ENCODE assay signal across 8 mouse cellular contexts in the genomic region with DNA sequence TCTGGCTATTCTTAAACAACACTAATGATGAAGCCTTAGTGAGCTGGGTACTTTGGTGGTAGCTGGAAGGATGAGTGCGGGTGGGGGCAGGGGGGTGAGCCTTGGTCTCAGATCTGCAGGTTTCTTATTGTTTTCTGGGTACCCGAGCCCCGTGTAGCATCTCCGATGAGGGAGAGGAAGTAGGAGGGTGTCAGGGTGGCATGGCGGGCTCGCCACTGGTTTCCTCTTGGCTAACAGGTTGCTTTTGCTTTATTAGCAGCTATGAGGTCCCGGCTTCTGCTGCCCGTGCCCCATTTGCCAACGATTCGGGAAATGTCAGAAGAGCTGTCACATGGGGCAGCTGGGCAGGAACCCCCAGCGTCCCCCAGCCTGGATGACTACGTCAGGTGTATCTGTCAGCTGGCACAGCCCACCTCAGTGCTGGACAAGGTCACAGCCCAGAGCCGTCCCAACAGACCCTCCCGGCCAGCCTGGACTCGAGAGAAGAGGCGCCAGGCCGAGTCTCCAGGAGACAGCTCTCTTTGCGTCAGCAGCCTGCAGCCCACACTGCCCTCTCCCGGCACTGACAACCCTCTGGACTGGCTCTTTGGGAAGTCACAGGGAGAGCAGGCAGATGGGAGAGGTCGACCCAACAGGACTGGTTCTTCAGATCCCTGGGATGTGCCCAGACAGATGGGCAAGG. TPM values are rescaled to one million over a fixed set of nuclear protein-coding genes. Genes with fewer than 3 reads are reported as not detected.
A peak's percentile ranks its signal among the peaks of the same experiment; 100 is the strongest.
DNase-seq lines count a peak whose midpoint lies in the region; ATAC-seq and TF ChIP-seq lines count a peak whose summit lies in the region.

No protein-coding gene starts in this region.

- peak overlapping the region; percentile 45; the same call in 1 of the 2 replicates for H3K27ac ChIP-seq in hindbrain, embryonic 10.5 days
- no peak overlapping the region for H3K27ac ChIP-seq in hindbrain, embryonic 16.5 days (ENCODE audit: low read depth, low read length)
- no peak overlapping the region for H3K27ac ChIP-seq in embryonic facial prominence, embryonic 15.5 days (replicated peaks)
- H3K27ac ChIP-seq in intestine, postnatal 0 days (ENCODE audit: low read depth, low read length): peak overlapping the region; percentile 7; the same call in 1 of the 2 replicates

- H3K9ac ChIP-seq in hindbrain, embryonic 16.5 days (ENCODE audit: low read depth, low read length): no peak overlapping the region
- no peak overlapping the region for H3K9ac ChIP-seq in embryonic facial prominence, embryonic 15.5 days
- no peak overlapping the region for H3K9ac ChIP-seq in intestine, postnatal 0 days (ENCODE audit: low read depth, low read length)

- TF ChIP-seq POLR2A in lung, adult 2 months (IDR thresholded peaks at IDR 0.05; ENCODE audit: borderline replicate concordance, extremely low read depth, low read depth, low read length): peak; percentile 49; the same call in 1 of the 2 replicates

- H3K4me2 ChIP-seq in hindbrain, embryonic 16.5 days (ENCODE audit: low read length): no peak overlapping the region
- H3K4me2 ChIP-seq in embryonic facial prominence, embryonic 15.5 days (replicated peaks): peak overlapping the region; percentile 17
- peak overlapping the region; percentile 35 for H3K4me2 ChIP-seq in intestine, postnatal 0 days (replicated peaks; ENCODE audit: low read depth)

- no peaks in the 10 kb centered on the region for H3K27me3 ChIP-seq in hindbrain, embryonic 10.5 days (ENCODE audit: insufficient read depth, poor library complexity, severe bottlenecking)
- no peaks in the 10 kb centered on the region for H3K27me3 ChIP-seq in hindbrain, embryonic 16.5 days (replicated peaks; ENCODE audit: control insufficient read depth, insufficient read depth, low read length)
- H3K27me3 ChIP-seq in embryonic facial prominence, embryonic 15.5 days: no peaks in the 10 kb centered on the region
- H3K27me3 ChIP-seq in intestine, postnatal 0 days (replicated peaks; ENCODE audit: control insufficient read depth, insufficient read depth, low read length): no peaks in the 10 kb centered on the region

- H3K36me3 ChIP-seq in hindbrain, embryonic 10.5 days: peaks cover 48% of the 10 kb centered on the region
- no peaks in the 10 kb centered on the region for H3K36me3 ChIP-seq in hindbrain, embryonic 16.5 days (ENCODE audit: control insufficient read depth, insufficient read depth, low read length)
- H3K36me3 ChIP-seq in embryonic facial prominence, embryonic 15.5 days: no peaks in the 10 kb centered on the region
- H3K36me3 ChIP-seq in intestine, postnatal 0 days (ENCODE audit: control insufficient read depth, insufficient read depth): peaks cover 10% of the 10 kb centered on the region; the same call in 1 of the 2 replicates

- no peak for DNase-seq in hindbrain, embryonic 10.5 days (ENCODE audit: low spot score)
- peak; percentile 66 for DNase-seq in lung, adult 2 months
- DNase-seq in embryo, embryonic 11 days: no peak
- DNase-seq in frontal cortex, postnatal 36 days (ENCODE audit: low spot score in 2 of 2): no peak
- no peak for DNase-seq in right cerebral cortex, adult 2 months (ENCODE audit: low spot score in 2 of 2)

- H3K4me3 ChIP-seq in hindbrain, embryonic 10.5 days: peak overlapping the region; percentile 12; the same call in 1 of the 2 replicates
- no peak overlapping the region for H3K4me3 ChIP-seq in hindbrain, embryonic 16.5 days (ENCODE audit: low read length)
- peak overlapping the region; percentile 16; the same call in 1 of the 2 replicates for H3K4me3 ChIP-seq in embryonic facial prominence, embryonic 15.5 days (replicated peaks)
- H3K4me3 ChIP-seq in intestine, postnatal 0 days (ENCODE audit: low read depth, low read length): peak overlapping the region; percentile 23
- peak overlapping the region; percentile 80 for H3K4me3 ChIP-seq in lung, adult 2 months (replicated peaks; ENCODE audit: extremely low read depth, low read depth, low read length)

- WGBS in hindbrain, embryonic 10.5 days: 81% methylated on average over 20 of the region's 20 CpGs
- WGBS in hindbrain, embryonic 16.5 days: 77% methylated on average over 20 of the region's 20 CpGs
- 73% methylated on average over 20 of the region's 20 CpGs for WGBS in embryonic facial prominence, embryonic 15.5 days
- 68% methylated on average over 20 of the region's 20 CpGs for WGBS in intestine, postnatal 0 days
- WGBS in lung, adult 2 months: 20% methylated on average over 20 of the region's 20 CpGs

- peaks cover 18% of the 10 kb centered on the region for H3K4me1 ChIP-seq in hindbrain, embryonic 10.5 days (replicated peaks)
- peaks cover 3% of the 10 kb centered on the region for H3K4me1 ChIP-seq in hindbrain, embryonic 16.5 days (ENCODE audit: control insufficient read depth, insufficient read depth, low read depth, low read length)
- H3K4me1 ChIP-seq in embryonic facial prominence, embryonic 15.5 days: peaks cover 4% of the 10 kb centered on the region; the same call in 1 of the 2 replicates
- 0 out of 2 replicates have a peak, but pooled peaks cover 3% of the 10 kb centered on the region for H3K4me1 ChIP-seq in intestine, postnatal 0 days (replicated peaks; ENCODE audit: control insufficient read depth, insufficient read depth, low read length)
- H3K4me1 ChIP-seq in lung, adult 2 months (ENCODE audit: control insufficient read depth, insufficient read depth, low read length): peaks cover 10% of the 10 kb centered on the region

- H3K9me3 ChIP-seq in hindbrain, embryonic 10.5 days: no peaks in the 10 kb centered on the region
- H3K9me3 ChIP-seq in hindbrain, embryonic 16.5 days (ENCODE audit: control insufficient read depth, low read length): no peaks in the 10 kb centered on the region
- no peaks in the 10 kb centered on the region for H3K9me3 ChIP-seq in embryonic facial prominence, embryonic 15.5 days (replicated peaks)
- no peaks in the 10 kb centered on the region for H3K9me3 ChIP-seq in intestine, postnatal 0 days (ENCODE audit: control insufficient read depth)

- TF ChIP-seq CTCF in intestine, postnatal 0 days (IDR thresholded peaks at IDR 0.05; ENCODE audit: low read depth): peak; percentile 70
- TF ChIP-seq CTCF in lung, adult 2 months (IDR thresholded peaks at IDR 0.05; ENCODE audit: insufficient read depth, low read length): peak; percentile 75

- no peak for ATAC-seq in hindbrain, embryonic 16.5 days
- ATAC-seq in embryonic facial prominence, embryonic 15.5 days (ENCODE audit: insufficient number of reproducible peaks, low FRiP score, low TSS enrichment, low read depth): no peak
- 0 out of 2 replicates have a peak, but pooled peaks have one; percentile 5 for ATAC-seq in intestine, postnatal 0 days

RNA-seq across cellular contexts. Expression of a gene that starts 1.2 kb away (rescaled TPM):
- 14.7 and 16.1 TPM in 2 replicates for polyA plus RNA-seq in hindbrain, embryonic 10.5 days (2016; fragmentation: Nextera tagmentation; extraction: Ambion mirVana)
- 11.4 and 17.6 TPM in 2 replicates for polyA plus RNA-seq in hindbrain, embryonic 16.5 days (2015; fragmentation: Nextera tagmentation; extraction: Ambion mirVana)
- 31.0 and 31.8 TPM in 2 replicates for polyA plus RNA-seq in embryonic facial prominence, embryonic 15.5 days (2015; fragmentation: Nextera tagmentation; extraction: Ambion mirVana)
- polyA plus RNA-seq in intestine, postnatal 0 days (2015; fragmentation: Nextera tagmentation; extraction: Ambion mirVana): 11.2 and 13.0 TPM in 2 replicates
- polyA plus RNA-seq in lung, adult 2 months (2012; rRNA removed): 59.8 and 70.1 TPM in 2 replicates

RNA-seq across cellular contexts. Expression of a gene that starts 22.2 kb away (rescaled TPM):
- polyA plus RNA-seq in hindbrain, embryonic 10.5 days (2016; fragmentation: Nextera tagmentation; extraction: Ambion mirVana): 60.9 and 61.9 TPM in 2 replicates
- polyA plus RNA-seq in hindbrain, embryonic 16.5 days (2015; fragmentation: Nextera tagmentation; extraction: Ambion mirVana): 30.3 and 30.8 TPM in 2 replicates
- 14.1 and 14.8 TPM in 2 replicates for polyA plus RNA-seq in embryonic facial prominence, embryonic 15.5 days (2015; fragmentation: Nextera tagmentation; extraction: Ambion mirVana)
- 6.4 and 6.7 TPM in 2 replicates for polyA plus RNA-seq in intestine, postnatal 0 days (2015; fragmentation: Nextera tagmentation; extraction: Ambion mirVana)
- 18.1 and 20.6 TPM in 2 replicates for polyA plus RNA-seq in lung, adult 2 months (2012; rRNA removed)

RNA-seq across cellular contexts. Expression of a gene that starts 22.8 kb away (rescaled TPM):
- polyA plus RNA-seq in hindbrain, embryonic 10.5 days (2016; fragmentation: Nextera tagmentation; extraction: Ambion mirVana): 255 and 278 TPM in 2 replicates
- 120 and 126 TPM in 2 replicates for polyA plus RNA-seq in hindbrain, embryonic 16.5 days (2015; fragmentation: Nextera tagmentation; extraction: Ambion mirVana)
- polyA plus RNA-seq in embryonic facial prominence, embryonic 15.5 days (2015; fragmentation: Nextera tagmentation; extraction: Ambion mirVana): 138 and 139 TPM in 2 replicates
- 41.8 and 43.3 TPM in 2 replicates for polyA plus RNA-seq in intestine, postnatal 0 days (2015; fragmentation: Nextera tagmentation; extraction: Ambion mirVana)
- polyA plus RNA-seq in lung, adult 2 months (2012; rRNA removed): 8.4 and 16.2 TPM in 2 replicates

Comparison
In these comparisons a context has a peak if more than half of its experiments do, and no peak if none do; other contexts are left out.
1. H3K27ac ChIP-seq: peak in hindbrain, embryonic 10.5 days (single experiment) and intestine, postnatal 0 days (single experiment); none in hindbrain, embryonic 16.5 days (single experiment) and embryonic facial prominence, embryonic 15.5 days (single experiment).